Mouse (Mus musculus) megakaryocyte, embryonic 14.5 days (primary cell): ENCODE measurements around the gene Jaml.

Experiments used
- FLI1 ChIP-seq: IDR thresholded peaks from 2 replicates; pipeline ENCODE4 v1.6.1; 2012; ENCODE audit warnings: low read length, inconsistent platforms, mixed read lengths
- GATA1 ChIP-seq: IDR thresholded peaks from 3 replicates; pipeline ENCODE4 v1.6.1; 2012; ENCODE audit warnings: mixed read lengths, low read length, inconsistent platforms, borderline replicate concordance

DNA sequence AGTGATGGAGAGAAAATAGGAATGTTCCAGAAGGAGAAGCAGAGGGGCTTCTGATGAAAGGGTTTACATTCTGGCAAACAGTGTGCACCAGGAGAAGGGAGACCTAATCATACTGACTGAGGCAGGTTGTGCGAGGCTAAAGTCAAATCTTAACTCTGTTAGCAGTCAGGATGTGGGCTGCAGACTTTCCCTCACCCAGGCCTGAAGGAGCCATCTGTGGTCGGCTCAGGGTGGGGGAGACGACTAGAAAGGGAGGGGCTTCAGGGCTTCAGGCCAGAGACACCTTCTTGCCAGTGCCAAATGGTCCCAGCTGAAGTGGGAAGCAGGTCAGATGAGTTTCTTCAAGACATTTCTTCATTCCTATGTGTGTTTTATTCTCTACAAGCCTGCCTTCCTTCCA lies 19.4 kb downstream of the Jaml start:
- no peak for TF ChIP-seq GATA1
- TF ChIP-seq FLI1, result no peak
